Mouse (Mus musculus): ENCODE measurements around the gene Ttc30a2.

- TF ChIP-seq EP300 (IDR thresholded peaks at IDR 0.05; ENCODE audit: low read depth) (no peak), CTCF (IDR thresholded peaks at IDR 0.05; ENCODE audit: low read depth) (no peak)
These were observed 47.0 kb downstream of the Ttc30a2 start for GRCm38 (mm10) chr2:75930941-75931340.

Data from liver, postnatal 0 days (tissue).